Mouse (Mus musculus) myocyte (in vitro differentiated cells): ENCODE data around the gene Gm20388.

Source experiments
- CEBPB ChIP-seq: IDR thresholded peaks from 2 replicates; pipeline ENCODE4 v1.6.1; 2011; ENCODE audit warnings: mild to moderate bottlenecking, moderate library complexity; ENCODE audit not compliant: poor library complexity, insufficient read depth, severe bottlenecking
- E2F4 ChIP-seq: IDR thresholded peaks from one replicate; pipeline ENCODE4 v1.6.1; 2011; ENCODE audit warnings: mild to moderate bottlenecking, control low read depth, moderate library complexity; ENCODE audit not compliant: insufficient read depth
- MAX ChIP-seq: IDR thresholded peaks from one replicate; pipeline ENCODE4 v1.6.1; 2011; ENCODE audit warnings: low read depth, mild to moderate bottlenecking, control low read depth
- MYOD1 ChIP-seq, 3 experiments: IDR thresholded peaks; one replicate each; pipeline ENCODE4 v1.6.1; 2011; ENCODE audit warnings: control low read depth in 2 of 3, low read depth in 2 of 3, mild to moderate bottlenecking in 2 of 3, moderate library complexity in 1 of 3; ENCODE audit not compliant: insufficient read length in 2 of 3, control insufficient read depth in 1 of 3
- MYOG ChIP-seq, 3 experiments: IDR thresholded peaks; one replicate each; pipeline ENCODE4 v1.6.1; 2011; ENCODE audit warnings: control low read depth in 2 of 3, low read depth in 2 of 3, mild to moderate bottlenecking in 2 of 3; ENCODE audit not compliant: insufficient read length in 2 of 3, control insufficient read depth in 1 of 3, insufficient read depth in 1 of 3
- POLR2A ChIP-seq: IDR thresholded peaks from one replicate; pipeline ENCODE4 v1.6.1; 2011; ENCODE audit warnings: low read depth, mild to moderate bottlenecking, control low read depth, moderate library complexity; ENCODE audit not compliant: insufficient read length
- POLR2AphosphoS2 ChIP-seq: IDR thresholded peaks from one replicate; pipeline ENCODE4 v1.6.1; 2011; ENCODE audit warnings: low read depth, control low read depth; ENCODE audit not compliant: insufficient read length

DNA sequence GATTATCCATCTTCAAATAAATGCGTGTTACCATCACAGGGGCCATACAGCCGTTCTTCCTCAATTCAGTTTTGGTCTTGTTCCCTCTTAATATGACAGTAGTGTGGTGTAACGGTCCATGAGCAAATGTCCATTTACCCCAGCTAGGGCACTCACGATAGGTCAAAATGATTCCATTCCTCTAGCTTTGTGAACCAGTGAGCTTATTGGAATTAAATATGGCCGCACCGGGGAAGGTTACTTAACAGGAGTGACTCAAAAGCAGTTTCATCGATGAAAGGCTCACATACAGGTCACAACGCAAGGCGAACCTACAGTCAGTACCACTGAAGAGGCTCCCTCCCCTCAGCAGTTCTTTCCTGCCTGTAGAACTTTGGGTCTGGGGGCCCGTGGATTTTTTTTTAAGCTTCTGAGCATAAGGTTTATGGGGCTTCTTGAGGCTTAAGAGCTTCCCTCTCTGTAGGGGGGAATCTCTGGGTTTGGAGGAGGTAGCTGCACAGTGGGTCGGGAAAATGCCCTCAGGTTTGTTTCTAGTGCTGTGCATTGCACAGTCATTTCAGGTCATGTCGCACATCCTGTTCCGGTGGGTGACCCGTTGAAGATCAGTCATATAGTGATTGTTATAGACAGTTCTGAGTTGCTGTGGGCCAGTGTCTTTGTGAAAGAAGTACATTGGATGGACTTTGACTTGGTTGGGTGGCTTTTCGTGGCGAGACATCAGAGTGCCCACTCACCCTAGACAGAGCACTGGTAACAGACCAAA is 3568.0 kb downstream of the Gm20388 start:
- TF ChIP-seq POLR2A (no peak), POLR2AphosphoS2 (no peak), MYOD1 (IDR thresholded peaks at IDR 0.05; ENCODE audit: control insufficient read depth in 1 of 3, insufficient read length in 2 of 3, low read depth in 2 of 3) (no peak), MAX (no peak), CEBPB (no peak), MYOG (IDR thresholded peaks at IDR 0.05; ENCODE audit: control insufficient read depth in 1 of 3, insufficient read depth in 1 of 3, insufficient read length in 2 of 3, low read depth in 2 of 3) (no peak), E2F4 (no peak)
